Mouse (Mus musculus) heart, adult 2 months (tissue): ENCODE data around the gene Cdca4.

Source experiments
- CTCF ChIP-seq: fragments of 200-600 bp; IDR thresholded peaks from 2 replicates; pipeline ENCODE4 v1.8.1; 2022; ENCODE audit warnings: antibody characterized with exemption, mild to moderate bottlenecking, moderate library complexity
- EP300 ChIP-seq: fragments of 200-500 bp; IDR thresholded peaks from 2 replicates; pipeline ENCODE4 v1.6.1; 2011; ENCODE audit warnings: low read depth, low read length, control low read depth; ENCODE audit not compliant: insufficient read depth
- POLR2A ChIP-seq: fragments of 200-500 bp; IDR thresholded peaks from 2 replicates; pipeline ENCODE4 v1.6.1; 2011; ENCODE audit warnings: mild to moderate bottlenecking, low read depth, low read length, control low read depth; ENCODE audit not compliant: insufficient read depth

DNA sequence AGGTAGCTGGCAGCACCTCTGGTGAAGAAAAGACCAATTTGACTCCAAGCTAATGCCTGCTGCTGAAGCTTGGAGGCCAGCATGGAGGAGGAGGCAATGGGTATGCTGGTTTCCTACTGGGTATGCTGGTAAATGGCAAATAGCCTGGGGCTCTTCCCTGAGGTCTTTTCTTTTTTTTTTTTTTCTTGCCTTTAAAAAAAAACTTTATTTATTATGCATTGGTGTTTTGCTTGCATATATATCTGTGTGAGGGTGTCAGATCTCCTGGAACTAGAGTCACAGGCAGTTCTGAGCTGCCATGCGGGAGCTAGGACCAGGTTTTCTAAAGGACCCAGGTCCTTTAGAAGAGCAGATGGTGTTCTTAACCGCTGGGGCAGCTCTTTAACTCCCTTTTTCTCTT lies 42.0 kb upstream of the Cdca4 start:
- TF ChIP-seq CTCF = no peak
- no peak for TF ChIP-seq POLR2A
- TF ChIP-seq EP300 = no peak
